ENCODE assay signal across 8 mouse cellular contexts in genomic region chr3:129421620-129422239, GRCm38 (mm10).
DNase-seq lines count a peak whose midpoint lies in the region; ATAC-seq and TF ChIP-seq lines count a peak whose summit lies in the region.
"Not testable (repeated sequence)": the region's sequence is repeated elsewhere in the genome, so short reads cannot be mapped to it uniquely, and the experiment has no call there.

No protein-coding gene starts in this region.

- ATAC-seq in common myeloid progenitor, adult 5-6 weeks (replicated peaks; ENCODE audit: low read depth, poor library complexity, severe bottlenecking) = peak; percentile 92
- peak; percentile 97 for ATAC-seq in granulocyte monocyte progenitor cell, adult 5-6 weeks (replicated peaks; ENCODE audit: poor library complexity, severe bottlenecking)
- ATAC-seq in limb, embryonic 14.5 days (ENCODE audit: low FRiP score, low read depth); midbrain, embryonic 11.5 days (ENCODE audit: low FRiP score): not testable (repeated sequence)
- ATAC-seq in stomach, postnatal 0 days (ENCODE audit: low FRiP score, low TSS enrichment) = peak; percentile 32; the same call in 1 of the 2 replicates

- not testable (repeated sequence) for H3K9ac ChIP-seq in limb, embryonic 14.5 days (ENCODE audit: low read depth, low read length, severe bottlenecking); midbrain, embryonic 11.5 days (ENCODE audit: low read length); stomach, postnatal 0 days (ENCODE audit: low read length)

- TF ChIP-seq CTCF in C2C12 (IDR thresholded peaks at IDR 0.05; ENCODE audit: control insufficient read depth, insufficient read depth, insufficient read length) = peak; percentile 43
- peak; percentile 91 for TF ChIP-seq CTCF in kidney, adult 2 months (conservative IDR thresholded peaks at IDR 0.05; ENCODE audit: insufficient read depth, insufficient read length, low read depth, low read length)
- TF ChIP-seq CTCF in stomach, postnatal 0 days (IDR thresholded peaks at IDR 0.05; ENCODE audit: low read depth) = peak; percentile 86

- not testable (repeated sequence) for H3K27ac ChIP-seq in kidney, adult 2 months (ENCODE audit: insufficient read depth, low read depth, low read length); limb, embryonic 14.5 days (replicated peaks; ENCODE audit: low read depth, low read length); midbrain, embryonic 11.5 days (ENCODE audit: low read depth, low read length); stomach, postnatal 0 days (replicated peaks)

- H3K4me2 ChIP-seq in limb, embryonic 14.5 days (replicated peaks; ENCODE audit: low read depth, low read length, severe bottlenecking); midbrain, embryonic 11.5 days; stomach, postnatal 0 days (replicated peaks; ENCODE audit: low read depth): not testable (repeated sequence)

- TF ChIP-seq POLR2A in kidney, adult 2 months (IDR thresholded peaks at IDR 0.05; ENCODE audit: low read depth, low read length); limb, embryonic 14.5 days (IDR thresholded peaks at IDR 0.05; ENCODE audit: borderline replicate concordance, extremely low read depth, insufficient read depth, insufficient read length): not testable (repeated sequence)

- H3K4me3 ChIP-seq in C2C12 (ENCODE audit: insufficient read depth, poor library complexity, severe bottlenecking); kidney, adult 2 months (ENCODE audit: insufficient read depth, low read depth, low read length); limb, embryonic 14.5 days (replicated peaks; ENCODE audit: low read length); midbrain, embryonic 11.5 days (ENCODE audit: low read depth, low read length); stomach, postnatal 0 days (ENCODE audit: low read depth, low read length): not testable (repeated sequence)

- not testable (repeated sequence) for H3K79me3 ChIP-seq in C2C12 (ENCODE audit: low read depth)

- not testable (repeated sequence) for H3K4me1 ChIP-seq in kidney, adult 2 months (ENCODE audit: control insufficient read depth, insufficient read depth, low read length); limb, embryonic 14.5 days (ENCODE audit: control insufficient read depth, insufficient read depth, low read length); midbrain, embryonic 11.5 days (ENCODE audit: control insufficient read depth, insufficient read depth, low read length); stomach, postnatal 0 days (replicated peaks; ENCODE audit: control insufficient read depth, insufficient read depth)

- not testable (repeated sequence) for H3K27me3 ChIP-seq in C2C12 (ENCODE audit: control insufficient read depth, insufficient read depth, insufficient read length); kidney, adult 2 months (replicated peaks; ENCODE audit: control insufficient read depth, insufficient read depth, low read length); limb, embryonic 14.5 days (ENCODE audit: control insufficient read depth, insufficient read depth, low read length); midbrain, embryonic 11.5 days (ENCODE audit: control insufficient read depth, insufficient read depth, low read length); stomach, postnatal 0 days (ENCODE audit: control insufficient read depth, insufficient read depth, low read length)

- DNase-seq in adrenal gland, adult 18-20 months (ENCODE audit: low spot score in 2 of 2) = peak; percentile 18 to 57
- DNase-seq in kidney, adult 2 months = peak; percentile 28
- DNase-seq in limb, embryonic 14.5 days (ENCODE audit: low spot score) = peak; percentile 51
- DNase-seq in midbrain, embryonic 11.5 days (ENCODE audit: low spot score, missing footprints) = peak; percentile 66
- DNase-seq in stomach, postnatal 0 days (ENCODE audit: low spot score) = peak; percentile 45

- H3K79me2 ChIP-seq in C2C12 (ENCODE audit: control insufficient read depth, insufficient read depth) = not testable (repeated sequence)

- H3K9me3 ChIP-seq in limb, embryonic 14.5 days (ENCODE audit: control insufficient read depth, low read length); midbrain, embryonic 11.5 days (ENCODE audit: control insufficient read depth, low read length); stomach, postnatal 0 days (ENCODE audit: control insufficient read depth, low read length): not testable (repeated sequence)

- not testable (repeated sequence) for H3ac ChIP-seq in C2C12 (ENCODE audit: control insufficient read depth, insufficient read length, low read depth)

- 41% methylated on average over 9 of the region's 10 CpGs for WGBS in kidney, adult 2 months
- 60% methylated on average over 9 of the region's 10 CpGs for WGBS in limb, embryonic 14.5 days
- 55% methylated on average over 8 of the region's 10 CpGs for WGBS in midbrain, embryonic 11.5 days
- WGBS in stomach, postnatal 0 days = 43% methylated on average over 8 of the region's 10 CpGs

- H3K36me3 ChIP-seq in C2C12 (ENCODE audit: control insufficient read depth, insufficient read depth); kidney, adult 2 months (ENCODE audit: control insufficient read depth, insufficient read depth, low read length); limb, embryonic 14.5 days (ENCODE audit: control insufficient read depth, insufficient read depth, low read length); midbrain, embryonic 11.5 days (ENCODE audit: control insufficient read depth, insufficient read depth, low read length); stomach, postnatal 0 days (ENCODE audit: control insufficient read depth, insufficient read depth, low read length): not testable (repeated sequence)

- not testable (repeated sequence) for TF ChIP-seq EP300 in stomach, postnatal 0 days (optimal IDR thresholded peaks at IDR 0.05)
